Mouse (Mus musculus) testis, adult 2 months (tissue): ENCODE measurements around the gene Pdcd10. TPM values are rescaled to one million over a fixed set of nuclear protein-coding genes. Genes with fewer than 3 reads are reported as not detected.

Source experiments
- H3K27ac ChIP-seq: fragments of 200-500 bp; 2 replicates; pipeline ENCODE4 v1.5.1; 2012; ENCODE audit warnings: low read depth, low read length; ENCODE audit not compliant: control insufficient read depth, insufficient read depth
- H3K27me3 ChIP-seq: fragments of 200-500 bp; 2 replicates; pipeline ENCODE4 v1.6.1; 2012; ENCODE audit warnings: mild to moderate bottlenecking, low read length, moderate library complexity; ENCODE audit not compliant: control insufficient read depth, insufficient read depth
- H3K36me3 ChIP-seq: fragments of 200-500 bp; 2 replicates; pipeline ENCODE4 v1.6.1; 2012; ENCODE audit warnings: mild to moderate bottlenecking, low read length; ENCODE audit not compliant: control insufficient read depth, insufficient read depth
- H3K4me1 ChIP-seq: fragments of 200-500 bp; 2 replicates; pipeline ENCODE4 v1.6.1; 2012; ENCODE audit warnings: low read length; ENCODE audit not compliant: control insufficient read depth, insufficient read depth
- H3K4me3 ChIP-seq: fragments of 200-500 bp; 2 replicates; pipeline ENCODE4 v1.5.1; 2012; ENCODE audit warnings: low read depth, mild to moderate bottlenecking, low read length, moderate library complexity, mixed read lengths; ENCODE audit not compliant: control insufficient read depth
- CTCF ChIP-seq: fragments of 200-500 bp; IDR thresholded peaks from 2 replicates; pipeline ENCODE4 v1.5.1; 2012; ENCODE audit warnings: low read depth, mild to moderate bottlenecking, inconsistent platforms, low read length, moderate library complexity; ENCODE audit not compliant: control insufficient read depth, insufficient read depth, insufficient replicate concordance
- POLR2A ChIP-seq: fragments of 200-500 bp; IDR thresholded peaks from 2 replicates; pipeline ENCODE4 v1.6.1; 2012; ENCODE audit warnings: low read depth, mild to moderate bottlenecking, inconsistent platforms, low read length, moderate library complexity; ENCODE audit not compliant: control insufficient read depth
- polyA plus RNA-seq: library from polyadenylated mRNA; depleted of rRNA; stranded (reverse); fragments of >200 nt; gene quantifications from 2 replicates; pipeline ENCODE4 v1.2.3, GENCODE M21; 2012

The Pdcd10 gene
- polyA plus RNA-seq, 1 experiment: 11.5 TPM

DNA sequence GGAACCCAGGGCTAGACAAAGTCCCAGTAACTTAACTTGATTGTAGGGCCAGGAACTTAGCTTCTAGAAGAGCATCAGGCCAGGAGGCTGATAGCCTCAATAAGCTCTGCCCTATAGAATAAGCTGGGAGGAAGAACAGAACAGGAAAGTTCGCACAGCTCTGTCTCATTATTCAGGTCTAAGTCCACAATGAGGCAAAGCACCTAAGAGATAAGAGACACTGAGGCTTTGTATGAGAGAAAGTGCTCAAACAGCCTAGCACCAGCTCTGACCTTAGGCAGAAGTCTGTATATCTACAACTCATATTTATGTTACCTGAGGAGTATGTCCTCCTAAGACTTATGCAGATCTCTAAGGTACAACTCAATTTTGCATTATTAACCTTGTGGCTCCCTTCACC, 34.1 kb downstream of the Pdcd10 start:
- TF ChIP-seq POLR2A: no peak
- no peak for TF ChIP-seq CTCF
- Histone ChIP-seq H3K36me3 (no peaks in the 10 kb centered on the region), H3K4me3 (no peak overlapping the region), H3K27me3 (no peaks in the 10 kb centered on the region), H3K27ac (no peak overlapping the region), H3K4me1 (no peaks in the 10 kb centered on the region)

DNA sequence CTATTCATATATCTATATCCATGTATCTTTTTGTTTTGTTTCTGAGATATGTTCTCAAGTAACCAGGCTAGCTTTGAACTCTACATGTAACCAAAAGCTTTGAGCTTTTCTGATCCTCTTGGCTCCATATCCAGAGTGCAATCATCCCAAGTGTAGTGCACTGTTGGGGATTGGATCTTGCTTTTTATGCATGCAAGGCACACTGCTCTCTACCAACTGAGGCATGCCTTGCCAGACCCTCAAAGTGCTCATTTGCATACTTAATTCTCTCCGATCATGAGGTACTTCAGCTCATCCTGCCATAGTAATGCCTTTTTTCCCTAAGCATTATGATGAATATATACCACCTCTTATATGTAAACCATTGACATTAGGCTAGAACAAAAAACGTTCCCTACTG, 35.3 kb downstream of the Pdcd10 start:
- no peak overlapping the region for H3K27ac ChIP-seq
- no peaks in the 10 kb centered on the region for H3K4me1 ChIP-seq
- no peaks in the 10 kb centered on the region for H3K27me3 ChIP-seq
- no peak for TF ChIP-seq POLR2A
- no peak for TF ChIP-seq CTCF
- H3K4me3 ChIP-seq: no peak overlapping the region
- H3K36me3 ChIP-seq: no peaks in the 10 kb centered on the region

DNA sequence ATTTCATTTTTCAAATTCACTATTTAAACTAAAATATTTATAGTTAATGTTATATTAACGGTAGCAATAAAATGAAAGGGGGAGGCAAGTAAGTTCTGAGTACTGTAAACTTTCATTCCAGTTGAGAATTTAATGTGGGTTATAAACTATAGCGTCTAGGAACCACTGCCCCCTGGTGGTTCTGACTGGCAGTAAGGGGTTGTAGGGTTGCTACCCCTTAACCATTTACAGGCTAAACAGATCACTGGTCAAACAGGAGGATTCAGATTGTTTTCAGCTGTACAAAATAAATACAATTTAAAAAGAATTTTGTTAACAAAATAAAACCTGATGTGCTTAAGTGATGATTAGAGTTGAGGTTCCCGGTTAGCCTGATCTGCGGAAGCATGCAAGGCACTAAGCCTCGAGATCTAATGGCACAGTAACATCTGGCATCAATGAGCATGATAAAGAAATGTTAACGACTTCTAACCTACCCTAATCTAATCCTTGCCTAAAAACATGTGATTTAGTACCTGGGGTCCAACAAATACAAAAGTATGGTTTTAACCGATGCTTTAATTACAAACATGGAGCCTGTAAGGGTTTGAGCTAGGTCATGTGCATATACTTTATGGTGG, 38.9 kb downstream of the Pdcd10 start:
- no peak overlapping the region for H3K4me3 ChIP-seq
- H3K4me1 ChIP-seq: no peaks in the 10 kb centered on the region
- H3K36me3 ChIP-seq: no peaks in the 10 kb centered on the region
- no peak overlapping the region for H3K27ac ChIP-seq
- no peaks in the 10 kb centered on the region for H3K27me3 ChIP-seq
- TF ChIP-seq CTCF: no peak
- TF ChIP-seq POLR2A: no peak

GRCm38 (mm10) chr3:75498961-75499960, 57.4 kb downstream of the Pdcd10 start:
- H3K4me3 ChIP-seq: no peak overlapping the region
- H3K27me3 ChIP-seq: no peaks in the 10 kb centered on the region
- H3K27ac ChIP-seq: no peak overlapping the region
- H3K36me3 ChIP-seq: no peaks in the 10 kb centered on the region
- TF ChIP-seq CTCF (no peak), POLR2A (no peak)
- no peaks in the 10 kb centered on the region for H3K4me1 ChIP-seq

GRCm38 (mm10) chr3:75492913-75493312, 63.7 kb downstream of the Pdcd10 start:
- H3K36me3 ChIP-seq: no peaks in the 10 kb centered on the region
- TF ChIP-seq POLR2A (no peak), CTCF (no peak)
- no peak overlapping the region for H3K4me3 ChIP-seq
- no peaks in the 10 kb centered on the region for H3K4me1 ChIP-seq
- no peaks in the 10 kb centered on the region for H3K27me3 ChIP-seq
- no peak overlapping the region for H3K27ac ChIP-seq

GRCm38 (mm10) chr3:75482056-75482455, 74.6 kb downstream of the Pdcd10 start, which contains the start of gene Wdr49:
TSS of gene Wdr49 (minus strand) at chr3:75482156.
- no peak within 1 kb of the TSS for H3K4me3 ChIP-seq
- no peaks in the 10 kb centered on the region for H3K4me1 ChIP-seq
- no peak within 1 kb of the TSS for H3K27ac ChIP-seq
- H3K36me3 ChIP-seq: no peaks in the 10 kb centered on the region
- TF ChIP-seq CTCF (no peak), POLR2A (no peak)
- H3K27me3 ChIP-seq: no peaks in the 10 kb centered on the region

DNA sequence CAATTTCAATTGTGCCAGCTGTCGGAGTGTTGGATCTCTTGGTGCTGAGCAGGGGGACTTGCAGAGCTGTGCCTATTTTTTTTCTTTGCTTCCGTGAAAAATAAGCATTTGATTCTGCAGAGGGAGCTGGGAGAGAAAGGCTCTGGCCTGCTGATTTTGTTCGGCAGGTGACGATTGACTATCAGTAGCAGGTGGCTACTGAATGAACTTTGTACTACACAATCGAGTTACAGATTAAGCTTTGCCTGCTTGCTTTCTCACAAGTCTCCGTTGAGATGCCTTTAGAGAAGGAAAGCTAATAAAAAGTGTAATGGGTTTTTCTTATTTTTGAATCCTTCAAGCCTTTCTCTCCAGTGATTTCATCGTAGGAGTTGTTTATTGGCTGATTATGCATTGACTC, 81.5 kb downstream of the Pdcd10 start:
- Histone ChIP-seq H3K36me3 (no peaks in the 10 kb centered on the region), H3K27me3 (no peaks in the 10 kb centered on the region), H3K4me3 (no peak overlapping the region), H3K27ac (no peak overlapping the region), H3K4me1 (no peaks in the 10 kb centered on the region)
- TF ChIP-seq POLR2A (no peak), CTCF (no peak)

DNA sequence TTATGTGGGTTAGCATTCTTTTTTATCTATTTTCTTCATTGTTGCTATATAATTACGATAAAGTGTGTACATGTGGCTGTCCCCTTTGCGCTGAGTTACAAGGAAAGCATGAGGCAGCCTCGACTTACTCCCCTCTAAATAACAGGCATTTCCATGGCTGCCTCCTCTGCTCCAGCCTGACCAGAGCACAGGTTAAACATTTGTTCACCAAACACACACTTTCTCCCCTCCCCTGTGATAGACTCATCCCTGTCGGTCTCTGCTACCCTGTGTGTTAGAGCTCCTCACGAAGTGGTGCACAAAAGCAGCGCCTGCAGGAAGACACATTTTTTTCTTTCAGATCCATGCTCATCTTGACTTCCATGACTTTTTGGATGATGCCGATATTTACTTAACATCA, 82.0 kb downstream of the Pdcd10 start:
- no peak for TF ChIP-seq POLR2A
- Histone ChIP-seq H3K27ac (no peak overlapping the region), H3K27me3 (no peaks in the 10 kb centered on the region), H3K4me1 (no peaks in the 10 kb centered on the region), H3K4me3 (no peak overlapping the region), H3K36me3 (no peaks in the 10 kb centered on the region)
